Mouse (Mus musculus) lung, embryonic 14.5 days (tissue): ENCODE data around the gene Prkar2b. TPM values are rescaled to one million over a fixed set of nuclear protein-coding genes. Genes with fewer than 3 reads are reported as not detected.
A peak's percentile ranks its signal among the peaks of the same experiment; 100 is the strongest.

Experiments used
- ATAC-seq: fragments of 200-750 bp; cut with Nextera tagmentation; 2 replicates; pipeline ENCODE4 v1.8.0; 2017; ENCODE audit warnings: mild to moderate bottlenecking, moderate TSS enrichment, moderate library complexity; ENCODE audit not compliant: insufficient read depth
- DNase-seq: peaks from one replicate; pipeline ENCODE4 v3.0.0-alpha.2; 2015
- H3K27ac ChIP-seq: fragments of 300-500 bp; sonication (generic); 2 replicates; pipeline ENCODE4 v1.5.1; 2014; ENCODE audit warnings: low read depth, mild to moderate bottlenecking, moderate library complexity
- H3K27me3 ChIP-seq: fragments of 300-500 bp; sonication (generic); 2 replicates; pipeline ENCODE4 v1.6.1; 2014; ENCODE audit warnings: low read length, control low read depth; ENCODE audit not compliant: insufficient read depth
- H3K36me3 ChIP-seq: fragments of 300-500 bp; sonication (generic); 2 replicates; pipeline ENCODE4 v1.6.1; 2014; ENCODE audit warnings: control low read depth; ENCODE audit not compliant: insufficient read depth
- H3K4me1 ChIP-seq: fragments of 300-500 bp; sonication (generic); 2 replicates; pipeline ENCODE4 v1.6.1; 2014; ENCODE audit warnings: antibody characterized with exemption, control low read depth; ENCODE audit not compliant: insufficient read depth
- H3K4me2 ChIP-seq: fragments of 300-500 bp; sonication (generic); 2 replicates; pipeline ENCODE4 v1.6.1; 2014; ENCODE audit warnings: mild to moderate bottlenecking
- H3K4me3 ChIP-seq: fragments of 300-500 bp; sonication (generic); 2 replicates; pipeline ENCODE4 v1.5.1; 2014; ENCODE audit warnings: low read depth, low read length
- H3K9ac ChIP-seq: fragments of 300-500 bp; sonication (generic); 2 replicates; pipeline ENCODE4 v1.6.1; 2014
- H3K9me3 ChIP-seq: fragments of 300-500 bp; sonication (generic); 2 replicates; pipeline ENCODE4 v1.6.1; 2016; ENCODE audit warnings: low read depth, low read length, control low read depth
- CTCF ChIP-seq: IDR thresholded peaks from 2 replicates; pipeline ENCODE4 v1.5.1; 2016; ENCODE audit warnings: antibody characterized with exemption, low read depth
- WGBS: fragments of 180-500 bp; shearing (Covaris S2); extraction: QIAGEN DNeasy Blood & Tissue Kit; methylation state at CpG from one replicate; pipeline ENCODE4 v1.1.7; 2014; 5-methylcytosine and 5-hydroxymethylcytosine counted together
- polyA plus RNA-seq: library from polyadenylated mRNA; unstranded; fragments of >200 nt; fragmentation: Nextera tagmentation; extraction: Ambion mirVana; gene quantifications from 2 replicates; pipeline ENCODE4 v1.2.1, GENCODE M21; 2014

Prkar2b gene
- polyA plus RNA-seq, 1 experiment from 2014 or later = 31.6 TPM

DNA sequence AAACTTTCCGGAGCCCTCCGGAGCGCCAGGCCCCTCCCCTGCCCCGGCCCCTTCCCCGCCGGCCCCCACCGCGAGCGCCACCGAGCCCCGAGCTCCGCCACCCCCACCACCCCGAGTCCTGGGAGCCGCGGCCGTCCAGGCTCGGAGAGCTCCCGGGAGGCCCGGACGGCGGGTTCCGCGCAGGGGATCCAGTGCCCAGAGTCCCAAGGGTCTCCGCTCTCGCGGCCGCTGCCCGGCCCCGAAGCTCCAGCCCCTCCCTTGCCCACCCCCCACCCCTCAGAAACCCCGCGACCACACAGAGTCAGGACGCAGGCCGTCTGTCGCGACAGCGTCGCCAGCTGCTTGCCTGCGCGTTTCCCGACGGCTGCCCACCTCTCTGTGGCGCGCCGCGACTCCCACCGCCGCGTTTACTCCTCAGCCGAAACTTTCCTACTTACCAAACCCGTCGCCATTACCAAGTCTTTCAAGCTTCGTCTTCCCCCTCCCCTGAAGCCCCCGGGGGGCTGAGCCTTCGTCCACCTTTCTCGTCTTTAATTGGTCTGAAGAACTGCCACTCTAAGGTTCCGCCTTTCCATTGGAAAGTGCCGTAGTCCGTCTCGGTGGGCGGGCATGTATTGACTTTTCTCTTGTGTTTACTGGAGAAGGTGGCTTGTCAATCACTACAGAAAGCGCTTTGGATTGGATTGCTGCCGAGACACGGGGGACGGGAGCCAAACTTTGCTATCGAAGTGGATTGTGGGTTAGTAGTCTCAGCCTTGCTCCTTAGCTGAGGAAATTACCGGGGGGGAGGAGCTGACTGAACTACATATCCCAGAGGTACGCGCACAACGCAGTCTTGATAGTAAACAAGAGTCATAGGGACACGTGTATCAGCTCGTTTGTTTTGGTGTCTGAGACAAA is 111.1 kb downstream of the Prkar2b start, which contains the start of gene Hbp1:
Gene Hbp1, minus strand, starts transcription at position 777 of the 900 bp plus-strand sequence.
- Histone ChIP-seq H3K4me1 (peaks cover 3% of the 10 kb centered on the region; the same call in 1 of the 2 replicates), H3K27ac (peak within 1 kb of the TSS; percentile 99), H3K36me3 (no peaks in the 10 kb centered on the region), H3K4me2 (peak within 1 kb of the TSS; percentile 68), H3K4me3 (peak within 1 kb of the TSS; percentile 76), H3K9me3 (no peaks in the 10 kb centered on the region), H3K27me3 (no peaks in the 10 kb centered on the region), H3K9ac (peak within 1 kb of the TSS; percentile 90)
- DNase-seq (peak; percentile 100), ATAC-seq (peak; percentile 97)
- under 1% methylated on average over 50 of the region's 71 CpGs for WGBS
- no peak for TF ChIP-seq CTCF

DNA sequence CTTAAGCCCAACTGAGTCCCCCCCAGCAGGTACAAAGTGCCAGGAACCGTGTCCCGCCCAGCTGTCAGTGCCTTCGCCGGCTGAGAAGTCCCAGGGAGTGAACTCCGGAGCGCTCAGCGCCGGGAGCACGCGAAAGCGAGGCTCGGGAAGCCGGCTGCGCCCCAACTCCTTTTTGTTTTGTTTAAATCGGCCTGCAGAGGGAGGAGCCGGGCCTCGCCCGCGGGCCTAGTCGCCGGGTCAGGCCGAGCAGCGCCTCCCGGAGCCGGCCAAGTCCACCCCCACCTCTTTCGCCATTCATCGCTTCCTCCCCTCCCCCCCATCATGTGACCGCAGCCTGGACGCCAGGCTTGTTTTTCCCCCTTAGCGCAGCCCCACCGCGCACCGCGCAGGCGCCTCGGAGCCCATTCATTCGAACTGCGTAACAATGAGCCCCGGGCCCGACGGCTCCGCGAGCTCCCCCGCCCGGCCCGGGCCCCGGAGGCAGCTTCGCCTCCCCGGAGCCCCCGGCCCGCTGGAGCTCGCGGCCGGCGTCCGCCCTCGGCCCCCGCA is 111.8 kb downstream of the Prkar2b start:
- TF ChIP-seq CTCF = peak; percentile 24
- Histone ChIP-seq H3K36me3 (no peaks in the 10 kb centered on the region), H3K4me1 (peaks cover 3% of the 10 kb centered on the region; the same call in 1 of the 2 replicates), H3K4me2 (peak overlapping the region; percentile 68), H3K27ac (peak overlapping the region; percentile 99), H3K9ac (peak overlapping the region; percentile 90), H3K9me3 (no peaks in the 10 kb centered on the region), H3K27me3 (no peaks in the 10 kb centered on the region), H3K4me3 (peak overlapping the region; percentile 76)
- WGBS = under 1% methylated on average over 58 of the region's 58 CpGs
- ATAC-seq (peak; percentile 74), DNase-seq (peak; percentile 94)

GRCm38 (mm10) chr12:31948101-31949000 is 112.7 kb downstream of the Prkar2b start:
- ATAC-seq (no peak), DNase-seq (peak; percentile 5)
- TF ChIP-seq CTCF = no peak
- 22% methylated on average over 7 of the region's 7 CpGs for WGBS
- Histone ChIP-seq H3K4me1 (peaks cover 3% of the 10 kb centered on the region; the same call in 1 of the 2 replicates), H3K36me3 (peaks cover 5% of the 10 kb centered on the region; the same call in 1 of the 2 replicates), H3K9me3 (no peaks in the 10 kb centered on the region), H3K9ac (peak overlapping the region; percentile 90), H3K27ac (peak overlapping the region; percentile 99; the same call in 1 of the 2 replicates), H3K4me2 (peak overlapping the region; percentile 68), H3K4me3 (peak overlapping the region; percentile 76), H3K27me3 (no peaks in the 10 kb centered on the region)

- Histone ChIP-seq H3K36me3 (peaks cover 14% of the 10 kb centered on the region), H3K9me3 (no peaks in the 10 kb centered on the region), H3K27me3 (no peaks in the 10 kb centered on the region), H3K27ac (no peak overlapping the region), H3K4me3 (no peak overlapping the region), H3K9ac (no peak overlapping the region), H3K4me2 (no peak overlapping the region), H3K4me1 (peaks cover 3% of the 10 kb centered on the region; the same call in 1 of the 2 replicates)
- 93% methylated on average over 5 of the region's 5 CpGs for WGBS
- DNase-seq = no peak
- no peak for ATAC-seq
- TF ChIP-seq CTCF = peak; percentile 51
Observed at GRCm38 (mm10) chr12:31947476-31947875, 113.6 kb downstream of the Prkar2b start.

DNA sequence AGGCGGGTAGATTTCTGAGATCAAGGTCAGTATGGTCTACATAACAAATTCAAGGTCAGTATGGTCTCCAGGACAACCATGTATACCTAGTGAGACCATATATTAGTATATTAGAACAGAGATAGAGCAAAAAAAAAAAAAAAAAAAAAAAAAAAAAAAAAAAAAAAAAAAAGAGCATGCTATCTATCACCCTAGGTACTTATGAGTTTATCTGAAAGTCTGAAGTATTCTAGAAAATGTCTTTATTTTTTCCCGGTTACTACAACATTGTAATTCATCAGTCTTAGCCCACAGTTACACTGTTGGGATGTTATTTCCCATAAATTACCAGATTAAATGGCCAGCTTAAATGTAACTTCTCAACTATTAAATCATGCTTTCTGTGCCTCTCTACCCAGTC is 116.7 kb downstream of the Prkar2b start:
- Histone ChIP-seq H3K4me3 (no peak overlapping the region), H3K9ac (no peak overlapping the region), H3K9me3 (no peaks in the 10 kb centered on the region), H3K4me2 (no peak overlapping the region), H3K4me1 (no peaks in the 10 kb centered on the region), H3K27ac (no peak overlapping the region), H3K36me3 (peaks cover 36% of the 10 kb centered on the region), H3K27me3 (no peaks in the 10 kb centered on the region)
- 90% methylated on average over 2 of the region's 2 CpGs for WGBS
- TF ChIP-seq CTCF = no peak
- DNase-seq = no peak
- no peak for ATAC-seq

- DNase-seq (no peak), ATAC-seq (no peak)
- H3K9me3 ChIP-seq = no peaks in the 10 kb centered on the region
- TF ChIP-seq CTCF = no peak
- no peaks in the 10 kb centered on the region for H3K27me3 ChIP-seq
- peaks cover 49% of the 10 kb centered on the region for H3K36me3 ChIP-seq
- H3K4me3 ChIP-seq = no peak overlapping the region
- no peak overlapping the region for H3K9ac ChIP-seq
- no peak overlapping the region for H3K4me2 ChIP-seq
- H3K4me1 ChIP-seq = no peaks in the 10 kb centered on the region
- WGBS = 88% methylated on average over 4 of the region's 4 CpGs
- H3K27ac ChIP-seq = no peak overlapping the region
Observed at GRCm38 (mm10) chr12:31943020-31943654, 118.0 kb downstream of the Prkar2b start.
